Mouse (Mus musculus) thymus, adult 18-20 months (tissue): ENCODE results near the gene Urm1.
A peak's percentile ranks its signal among the peaks of the same experiment; 100 is the strongest.

ENCODE experiments used
- DNase-seq, 2 experiments: peaks; one replicate each; pipeline ENCODE4 v3.0.0; 2022; ENCODE audit warnings: mixed read lengths in 2 of 2

Gene Urm1

DNA sequence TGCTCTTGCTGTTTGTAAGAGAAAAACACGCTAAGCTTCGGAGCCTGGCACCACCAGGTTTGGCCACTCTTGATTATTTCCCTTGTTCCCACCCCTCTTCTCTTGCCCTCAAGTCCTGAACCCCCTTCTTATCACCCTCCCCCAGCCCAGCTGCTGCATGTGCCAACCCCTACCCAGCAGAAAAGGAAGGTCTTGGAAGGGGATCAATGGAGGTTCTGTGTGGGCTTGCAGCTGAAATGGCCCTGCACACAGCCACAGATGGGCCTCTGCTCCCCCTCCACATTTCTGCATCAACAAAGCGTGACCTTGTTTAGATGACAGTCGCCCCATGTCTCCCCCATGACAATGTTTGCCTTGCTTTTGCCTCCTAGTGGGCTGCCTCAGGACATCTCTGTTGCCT lies 11.2 kb downstream of the Urm1 start:
- no peak for DNase-seq

DNA sequence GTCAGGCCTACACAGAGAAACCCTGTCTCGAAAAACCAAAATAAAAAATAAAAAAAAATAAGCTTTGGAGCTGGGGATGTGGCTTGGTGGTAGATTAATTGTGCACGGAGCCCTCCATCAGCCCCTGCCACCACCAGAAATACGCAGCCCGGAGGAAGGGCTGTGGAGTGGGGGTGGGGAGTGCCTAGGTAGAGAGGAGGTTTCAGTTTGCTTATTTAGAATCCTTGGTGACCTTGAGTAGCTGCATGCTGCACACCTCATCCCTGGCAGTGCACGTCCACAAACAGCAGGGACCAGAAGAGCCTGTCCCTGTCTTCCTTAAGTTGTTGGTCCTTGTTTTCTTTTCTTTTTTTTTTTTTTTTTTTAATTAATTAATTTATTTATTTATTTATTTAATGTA lies 13.9 kb downstream of the Urm1 start:
- no peak for DNase-seq

DNA sequence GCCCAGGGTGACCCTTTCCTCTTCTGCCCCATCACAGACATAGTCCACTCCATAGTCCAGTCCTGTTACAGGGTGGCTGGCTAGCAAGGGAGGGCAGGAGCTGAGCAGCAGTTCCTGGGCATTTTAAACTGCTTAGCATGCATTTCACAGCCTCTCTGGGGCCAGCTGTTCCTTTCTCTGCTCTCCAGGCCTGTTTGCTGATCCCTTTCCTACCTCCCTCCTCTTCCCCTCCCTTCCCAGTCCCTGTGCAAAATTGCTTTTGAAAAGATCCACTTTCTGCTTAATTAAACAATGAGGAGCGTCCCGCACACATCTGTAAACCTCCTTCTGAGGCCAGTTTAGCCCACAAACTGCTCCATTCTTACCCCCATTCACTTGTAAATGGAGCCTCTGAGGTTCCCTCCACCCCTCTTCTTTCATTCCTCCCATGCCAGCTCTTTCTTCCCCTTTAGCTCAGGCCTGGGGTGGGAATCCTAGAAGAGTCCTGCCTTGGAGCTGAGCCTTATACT lies 15.6 kb downstream of the Urm1 start:
- DNase-seq: no peak

DNA sequence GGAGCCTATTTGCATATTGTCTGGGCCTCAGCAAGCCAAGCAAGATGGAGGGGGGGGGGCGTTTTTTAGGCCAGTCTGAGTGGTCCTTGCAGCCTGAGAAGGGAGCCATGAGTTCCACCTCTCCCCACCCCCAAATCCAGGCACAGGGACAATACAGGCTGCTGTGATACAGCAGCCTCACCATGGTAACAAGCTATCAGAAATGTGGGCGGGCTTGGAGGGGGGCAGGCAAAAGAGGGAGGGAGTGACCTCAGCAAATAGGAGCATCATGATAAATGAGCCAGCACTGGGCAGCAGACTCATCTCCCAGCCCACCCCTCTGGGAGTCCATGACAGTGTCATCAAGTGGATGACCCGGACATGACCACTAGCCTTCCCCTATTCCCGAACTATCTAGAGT lies 19.6 kb downstream of the Urm1 start:
- DNase-seq: no peak

DNA sequence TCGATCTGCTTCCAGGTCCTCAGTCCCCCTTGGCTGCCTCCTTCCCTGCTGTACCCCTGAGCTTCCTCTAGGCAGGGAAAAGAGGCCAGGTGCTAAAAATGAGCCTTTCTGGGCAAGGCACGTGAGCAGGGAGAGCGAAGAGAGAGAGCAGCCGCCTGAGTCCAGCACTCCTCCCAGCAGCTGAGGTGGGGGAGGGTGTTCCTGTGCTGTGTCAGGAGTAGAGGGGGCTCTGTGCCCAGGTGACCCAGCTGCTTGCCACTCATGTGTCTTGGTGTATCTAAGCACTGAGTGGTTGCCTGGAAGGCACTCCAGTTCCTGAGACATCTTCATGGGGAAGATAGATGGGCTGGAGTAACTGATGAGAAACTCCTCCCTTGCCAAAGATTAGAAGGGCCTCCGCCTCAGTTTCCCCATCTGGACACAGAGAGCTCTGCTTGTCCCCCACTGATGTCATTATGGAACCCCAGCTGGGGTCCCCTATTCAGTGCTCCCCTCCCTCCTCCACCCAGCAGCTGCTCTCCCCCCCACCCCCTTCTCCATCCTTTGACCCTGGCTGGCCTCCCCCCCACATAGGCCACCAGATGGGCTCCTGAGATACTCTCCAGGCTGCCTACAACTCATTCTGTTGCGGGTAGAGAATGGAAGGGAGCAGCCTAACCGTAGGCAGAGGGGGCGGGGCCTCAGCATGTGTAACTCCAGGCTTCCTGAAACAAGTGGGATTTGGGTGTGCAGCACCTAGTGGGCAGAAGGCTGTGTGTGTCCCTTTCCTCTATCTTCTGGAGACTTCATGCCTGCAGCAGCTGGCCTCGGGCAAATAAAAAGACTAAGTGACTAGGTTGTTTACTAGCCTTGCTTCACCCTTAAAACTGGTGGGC lies 23.6 kb downstream of the Urm1 start:
- DNase-seq: no peak

DNA sequence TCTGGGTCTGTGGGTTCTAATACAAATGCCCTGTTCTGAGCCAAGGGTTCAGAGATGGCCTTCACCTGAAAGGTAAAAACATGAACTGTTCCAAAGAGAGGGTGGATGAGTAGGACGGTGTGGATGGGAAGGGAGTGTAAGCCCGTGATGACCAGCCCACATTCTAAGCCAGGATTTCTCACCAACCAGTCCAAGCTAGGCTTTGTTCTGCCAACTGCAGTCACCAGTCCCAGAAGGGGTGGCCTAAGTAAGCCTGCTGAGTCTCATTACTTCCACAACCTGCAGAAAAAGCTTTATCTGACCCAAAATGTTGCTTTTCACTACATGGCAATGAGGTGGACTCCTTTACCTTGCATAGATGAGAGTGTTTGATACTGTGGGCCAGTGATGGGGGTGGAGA lies 24.2 kb downstream of the Urm1 start:
- no peak for DNase-seq

DNA sequence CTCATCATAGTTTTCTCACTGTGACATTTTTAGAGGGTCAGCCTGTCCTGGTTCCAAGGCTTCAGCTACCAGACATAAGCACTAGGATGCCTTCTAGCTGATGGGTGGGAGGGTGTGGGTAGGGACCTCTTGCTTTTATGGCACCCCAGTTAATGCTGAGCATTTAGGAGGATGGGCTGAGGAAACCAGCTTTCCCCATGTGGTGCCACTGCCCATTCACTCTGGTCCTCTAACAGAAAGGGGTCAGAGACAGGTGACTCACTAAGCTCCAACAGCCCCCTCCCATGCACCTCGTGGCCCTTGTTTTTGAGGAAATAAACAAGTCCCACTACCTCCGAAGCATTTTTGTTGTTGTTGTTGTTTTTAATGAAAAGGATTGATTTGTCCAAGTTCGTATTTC lies 24.8 kb downstream of the Urm1 start:
- DNase-seq: no peak

DNA sequence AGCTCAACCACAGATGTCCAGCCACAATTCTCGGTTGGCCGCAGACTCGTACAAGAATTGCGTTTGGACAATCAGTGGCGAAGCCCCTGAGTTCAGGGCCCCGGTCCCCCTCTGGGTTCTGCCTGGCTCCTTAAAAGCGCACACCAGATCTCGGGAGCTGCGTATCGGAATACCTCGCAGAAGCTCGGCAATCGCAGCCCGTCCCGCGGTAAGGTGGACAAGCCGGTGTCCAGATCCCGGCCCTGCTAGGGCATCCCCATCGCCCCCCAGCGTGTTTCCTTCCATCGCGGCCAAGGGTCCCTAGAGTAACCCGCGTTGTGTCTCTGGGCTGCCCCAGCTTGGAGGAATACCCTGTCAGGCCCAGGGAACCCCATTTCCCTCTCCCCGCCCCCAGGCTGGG lies 25.8 kb downstream of the Urm1 start:
- no peak for DNase-seq

DNA sequence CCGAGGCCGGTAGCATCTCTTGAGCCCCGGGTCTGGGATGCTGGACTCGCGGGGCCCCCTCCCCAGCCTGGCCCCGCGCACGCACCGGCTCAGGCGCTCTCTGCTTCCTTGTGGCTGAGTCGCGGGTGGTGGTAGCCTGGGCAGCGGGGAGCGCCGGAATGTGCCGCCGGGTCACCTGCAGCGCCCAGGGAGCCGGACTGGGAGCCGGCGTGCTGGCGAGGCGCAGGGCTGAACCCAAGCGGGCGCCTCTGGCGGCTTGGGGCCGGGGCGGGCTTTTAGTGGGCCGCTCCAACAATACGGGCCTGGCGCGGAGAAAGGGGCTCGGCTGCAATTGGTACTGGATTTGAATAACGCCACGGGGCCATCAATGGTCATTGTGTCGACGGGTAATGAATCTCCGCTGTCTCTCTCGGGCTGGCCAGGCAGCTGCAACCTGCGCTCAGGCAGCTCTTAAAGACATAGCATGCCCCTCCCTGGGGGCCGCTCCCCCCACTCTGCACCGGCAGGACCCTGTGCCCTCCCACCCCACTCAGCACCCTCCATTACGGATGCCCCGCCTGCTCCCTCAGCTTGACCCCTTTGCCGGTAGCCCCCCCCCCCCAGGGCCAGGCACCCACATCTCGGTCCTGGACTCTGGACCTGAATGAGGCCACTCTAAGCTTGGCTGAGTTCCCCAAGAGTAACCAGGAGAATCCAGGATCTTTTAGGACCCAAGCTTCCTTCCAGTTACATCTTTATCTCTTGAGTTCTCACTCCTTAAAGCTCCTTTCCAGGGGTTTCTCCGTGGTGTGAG lies 26.4 kb downstream of the Urm1 start:
- no peak for DNase-seq

DNA sequence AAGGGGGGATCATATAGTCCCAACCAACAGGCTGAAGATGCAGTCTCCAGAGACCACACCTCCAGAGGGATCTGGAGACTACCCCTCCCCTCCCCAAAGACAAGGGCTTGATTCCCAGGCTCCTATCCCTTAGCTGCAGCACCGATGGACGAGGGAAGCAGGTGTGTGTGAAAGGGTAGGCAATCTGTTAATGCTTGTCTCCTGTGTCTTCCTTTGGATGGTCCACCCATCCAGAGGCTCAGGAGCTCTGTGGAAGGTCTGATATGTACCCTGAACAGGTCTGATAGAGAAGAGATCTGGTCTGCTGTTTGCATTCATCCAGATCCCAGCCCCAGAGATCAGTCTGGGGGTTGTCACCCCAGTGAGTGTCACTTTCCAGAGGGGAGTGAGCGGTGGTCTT lies 27.0 kb downstream of the Urm1 start:
- DNase-seq: no peak

DNA sequence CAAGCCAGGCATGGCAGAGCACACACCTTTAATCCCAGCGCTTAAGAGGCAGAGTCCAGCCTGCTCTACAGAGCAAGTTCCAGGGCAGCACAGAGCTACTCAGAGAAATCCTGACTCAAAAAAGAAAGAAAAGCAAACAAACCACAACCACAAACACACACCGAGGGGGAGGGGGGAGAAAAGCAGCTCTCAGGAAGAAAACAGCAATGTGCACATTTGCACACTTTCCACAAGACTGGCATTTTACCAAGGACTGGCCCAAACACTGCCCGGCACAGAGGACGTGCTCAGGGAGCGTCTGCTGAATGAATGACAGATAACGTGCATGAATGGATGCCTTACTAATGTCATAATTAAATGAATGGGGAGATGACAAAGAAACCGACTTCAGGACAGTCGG lies 29.2 kb downstream of the Urm1 start:
- DNase-seq: no peak

DNA sequence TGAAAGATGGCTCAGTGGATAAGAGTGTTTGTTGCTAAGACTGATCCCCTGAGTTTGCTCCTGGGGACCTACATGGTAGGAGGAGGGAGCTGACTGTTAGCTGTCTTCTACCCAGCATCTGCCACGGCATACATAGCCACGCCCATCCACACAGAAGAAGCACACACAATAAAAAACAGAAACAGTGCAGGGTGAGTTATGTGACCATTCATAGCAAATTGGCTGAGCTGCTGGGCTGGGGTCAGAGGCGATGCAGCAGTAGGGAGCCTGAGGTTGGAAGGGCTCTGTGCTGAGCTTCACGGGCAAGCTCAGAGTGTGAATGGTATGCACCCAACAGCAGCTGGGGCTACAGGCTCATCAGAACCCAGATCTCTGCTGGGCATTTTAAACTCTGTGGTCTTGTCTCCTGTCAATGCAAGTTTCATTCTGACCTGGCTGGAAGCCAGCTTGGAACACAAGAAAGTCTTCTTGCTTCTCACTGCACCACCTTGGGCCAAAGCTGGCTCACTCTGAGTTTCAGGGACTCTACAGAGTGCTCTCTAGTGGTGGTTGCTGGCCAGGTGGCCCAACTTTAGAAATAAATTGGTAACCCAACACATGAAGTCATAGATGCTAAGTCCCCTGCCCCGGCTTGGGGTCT lies 30.1 kb downstream of the Urm1 start:
- no peak for DNase-seq

DNA sequence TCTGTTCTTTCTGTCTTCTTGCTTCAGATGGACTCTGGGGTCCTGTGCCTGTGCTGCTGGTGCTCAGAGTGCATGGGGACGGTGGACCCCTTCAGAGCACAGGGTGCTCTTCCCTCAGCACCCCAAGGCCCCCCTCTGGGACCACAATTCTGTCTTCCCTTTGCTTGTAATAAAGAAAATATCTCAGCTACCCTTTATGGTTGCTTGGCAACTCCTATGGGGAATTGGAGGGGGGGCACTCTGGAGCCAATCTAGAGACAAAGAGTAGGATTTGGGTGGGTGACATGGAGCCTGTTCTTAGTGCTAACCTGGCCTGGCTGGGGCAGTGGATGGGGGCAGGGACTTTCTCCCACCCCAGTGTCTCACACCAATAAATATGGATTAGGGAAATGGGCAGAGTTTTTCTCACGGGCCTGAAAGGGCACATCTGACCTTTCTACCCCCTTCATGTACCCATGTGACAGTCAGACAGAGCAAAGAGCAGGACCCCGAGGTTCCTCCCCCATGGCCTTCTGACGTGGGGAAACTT lies 33.1 kb downstream of the Urm1 start:
- DNase-seq: no peak

DNA sequence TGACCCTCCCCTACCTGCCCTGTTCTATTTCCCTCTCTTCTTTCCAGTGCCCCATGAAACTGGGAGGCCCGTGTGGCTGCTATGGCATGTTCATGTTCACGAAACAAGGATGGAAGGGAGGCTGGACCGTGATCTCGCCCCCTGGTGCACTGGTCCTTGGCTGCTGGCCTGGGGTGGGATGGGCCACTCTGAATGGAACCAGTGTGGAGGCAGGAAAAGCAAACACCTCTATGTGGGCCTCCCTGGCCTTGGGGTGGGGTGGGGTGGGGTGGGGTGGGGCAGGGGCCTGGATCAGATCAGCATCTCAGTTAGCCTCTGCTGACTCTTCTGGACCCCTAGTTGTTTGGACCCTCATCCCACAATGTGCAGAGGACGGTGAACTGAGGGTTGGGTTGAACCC lies 33.9 kb downstream of the Urm1 start:
- DNase-seq: no peak

DNA sequence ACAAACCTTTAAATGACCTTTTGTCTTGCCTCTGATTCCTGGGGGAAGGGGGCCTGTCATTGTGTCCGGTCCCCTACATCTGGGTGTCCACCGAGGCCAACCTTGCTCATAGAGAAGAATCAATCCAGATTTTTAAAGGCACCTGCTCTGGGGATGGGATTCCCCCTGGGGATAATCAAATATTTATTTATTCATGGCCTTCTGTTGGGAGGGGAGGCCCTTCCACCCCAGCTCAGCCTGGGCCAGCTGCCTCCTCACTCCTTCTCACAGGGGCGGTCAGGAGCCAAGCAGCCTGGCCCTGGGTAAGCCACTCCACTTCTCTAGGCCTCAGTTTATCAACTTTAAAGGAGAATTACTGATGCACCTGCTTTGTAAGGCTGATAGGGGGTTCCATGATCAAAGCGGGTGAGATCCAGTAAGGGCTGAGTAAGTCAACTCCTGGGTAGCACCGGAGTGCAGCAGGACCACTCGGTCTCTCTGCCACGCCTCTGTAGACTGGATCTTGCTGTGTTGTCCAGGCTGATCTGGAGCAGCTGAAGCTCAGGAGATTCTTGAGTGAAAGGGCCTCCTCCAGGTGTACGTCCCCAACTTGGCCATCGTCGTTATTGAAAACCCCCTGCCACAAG lies 35.8 kb downstream of the Urm1 start:
- no peak for DNase-seq

DNA sequence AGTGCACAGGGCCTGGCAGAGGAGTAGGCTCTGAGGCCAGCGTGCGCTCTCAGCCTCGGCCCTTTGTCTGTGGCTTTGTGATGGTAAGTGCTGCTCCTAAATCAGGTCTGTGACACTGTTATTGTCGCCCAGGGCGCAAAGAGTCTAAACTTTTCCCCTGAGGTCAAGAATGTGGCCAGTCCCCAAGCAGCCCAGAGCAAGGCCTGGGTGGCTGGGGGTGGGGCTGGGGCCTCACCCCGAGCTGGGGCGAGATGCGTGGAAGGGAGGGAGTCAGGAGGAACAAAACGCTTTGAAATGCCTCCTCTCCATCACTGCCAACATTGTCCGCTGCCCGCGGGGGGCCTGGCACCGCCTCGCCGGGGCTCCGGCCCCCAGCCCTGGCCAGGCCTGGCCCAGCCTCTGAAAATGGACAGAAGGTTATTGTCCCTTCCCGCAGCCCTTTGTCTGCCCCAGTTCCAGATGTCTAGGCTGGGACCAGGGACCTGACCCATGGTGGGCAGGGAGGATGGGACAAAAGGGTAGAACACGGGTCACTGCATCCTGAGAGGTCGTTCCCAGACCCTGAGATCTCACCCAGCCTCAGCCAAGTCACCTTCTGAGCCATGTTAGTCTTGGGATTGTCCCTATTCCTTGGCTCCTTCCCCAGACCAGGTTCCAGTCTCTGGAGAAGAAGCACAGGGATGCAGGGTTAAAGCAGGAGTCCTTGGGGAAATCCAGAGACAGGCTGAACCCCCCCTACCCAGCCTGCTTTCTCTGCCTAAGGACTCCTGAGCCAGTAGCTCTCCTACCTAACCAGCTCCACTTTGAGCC lies 36.8 kb downstream of the Urm1 start:
- no peak for DNase-seq

DNA sequence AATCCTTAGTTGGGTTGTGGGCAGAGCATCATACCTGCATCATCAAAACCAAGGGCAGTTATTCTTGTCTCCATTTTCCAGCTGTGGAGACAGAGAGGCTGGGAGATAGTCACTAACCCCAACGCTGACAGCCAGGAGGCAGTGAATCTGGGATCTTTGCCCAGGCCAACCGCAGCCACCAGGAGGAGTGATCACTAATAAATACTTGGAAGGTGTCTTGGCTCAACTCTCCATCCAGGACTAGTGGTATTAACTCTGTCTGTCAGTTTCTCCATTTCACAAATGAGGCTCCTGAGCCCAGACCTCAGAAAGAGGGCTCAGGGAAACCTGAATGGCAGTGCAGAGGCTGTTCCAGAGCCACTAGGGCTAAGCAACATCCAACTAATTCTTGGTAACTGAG lies 37.5 kb downstream of the Urm1 start:
- no peak for DNase-seq

DNA sequence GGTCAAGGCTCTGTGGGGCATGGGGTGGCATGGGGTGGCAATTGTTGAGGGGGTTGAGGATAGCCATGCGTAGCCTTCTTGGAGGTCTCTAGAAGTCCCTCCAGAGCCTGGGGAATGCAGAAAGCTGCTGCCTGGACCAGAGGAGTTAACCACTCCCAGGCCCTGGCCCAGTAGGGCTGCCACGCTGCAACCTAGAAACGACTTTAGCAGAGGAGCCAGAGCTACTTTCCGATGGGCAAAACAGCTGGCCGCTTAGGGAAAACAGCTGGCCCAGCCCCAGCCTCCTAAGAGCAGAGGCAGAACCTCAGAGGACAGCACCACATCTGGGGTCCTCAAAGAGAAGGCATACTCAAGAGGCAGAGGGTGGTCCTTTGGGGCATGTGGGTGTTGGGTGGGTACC lies 38.1 kb downstream of the Urm1 start:
- no peak for DNase-seq

DNA sequence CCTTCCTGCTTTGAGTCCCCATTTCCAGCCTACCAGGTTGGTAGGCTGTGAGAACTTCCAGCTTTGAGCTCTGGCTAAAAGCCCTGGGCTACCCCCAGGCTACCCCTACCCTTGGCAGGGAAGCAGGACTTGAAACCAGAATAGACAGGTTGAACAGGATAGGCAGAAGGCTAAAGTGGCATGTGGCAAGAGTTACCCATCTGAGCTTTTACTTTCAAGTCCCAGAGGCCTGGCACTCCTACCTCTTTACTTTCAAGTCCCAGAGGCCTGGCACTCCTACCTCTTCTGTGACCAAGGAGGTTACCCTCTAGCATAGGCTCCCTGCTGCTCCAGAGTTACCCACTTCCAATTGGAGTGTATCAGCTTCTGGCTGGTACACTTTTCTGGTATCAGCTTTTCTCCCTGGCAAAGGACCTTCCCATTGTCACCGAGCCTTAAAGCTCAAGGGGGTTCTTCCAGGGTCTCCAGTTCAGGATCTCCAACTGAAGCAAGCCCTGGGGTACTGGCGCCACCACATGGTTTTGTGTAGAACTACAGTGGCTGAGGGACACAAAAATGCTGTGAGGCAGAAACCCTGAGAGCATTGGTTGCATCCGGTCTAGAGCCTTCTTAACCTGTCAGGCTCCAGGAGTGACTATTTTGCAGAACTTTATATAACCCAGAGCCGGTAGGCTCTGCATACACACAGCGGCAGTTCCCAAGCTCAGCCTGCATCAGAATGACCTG lies 39.0 kb downstream of the Urm1 start:
- DNase-seq: peak; percentile 14 to 22

DNA sequence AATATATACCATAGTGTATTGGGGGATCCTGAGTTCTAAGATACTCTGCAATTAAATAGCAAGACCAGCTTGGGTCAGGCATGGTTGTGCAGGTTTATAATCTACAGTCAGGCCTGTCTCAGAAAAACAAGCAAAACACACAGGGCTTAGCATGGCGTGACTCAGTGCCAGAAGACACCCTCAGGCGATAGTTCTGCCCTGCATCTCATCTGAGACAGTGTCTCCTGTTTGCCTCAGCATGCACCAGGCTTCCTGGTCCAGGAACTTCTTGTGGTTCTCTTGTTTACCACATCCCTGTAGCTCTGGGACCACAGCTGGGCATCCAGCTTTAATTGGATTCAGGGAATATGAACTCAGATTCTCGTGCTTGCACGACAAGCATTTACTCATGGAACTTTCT lies 45.2 kb downstream of the Urm1 start:
- no peak for DNase-seq

DNA sequence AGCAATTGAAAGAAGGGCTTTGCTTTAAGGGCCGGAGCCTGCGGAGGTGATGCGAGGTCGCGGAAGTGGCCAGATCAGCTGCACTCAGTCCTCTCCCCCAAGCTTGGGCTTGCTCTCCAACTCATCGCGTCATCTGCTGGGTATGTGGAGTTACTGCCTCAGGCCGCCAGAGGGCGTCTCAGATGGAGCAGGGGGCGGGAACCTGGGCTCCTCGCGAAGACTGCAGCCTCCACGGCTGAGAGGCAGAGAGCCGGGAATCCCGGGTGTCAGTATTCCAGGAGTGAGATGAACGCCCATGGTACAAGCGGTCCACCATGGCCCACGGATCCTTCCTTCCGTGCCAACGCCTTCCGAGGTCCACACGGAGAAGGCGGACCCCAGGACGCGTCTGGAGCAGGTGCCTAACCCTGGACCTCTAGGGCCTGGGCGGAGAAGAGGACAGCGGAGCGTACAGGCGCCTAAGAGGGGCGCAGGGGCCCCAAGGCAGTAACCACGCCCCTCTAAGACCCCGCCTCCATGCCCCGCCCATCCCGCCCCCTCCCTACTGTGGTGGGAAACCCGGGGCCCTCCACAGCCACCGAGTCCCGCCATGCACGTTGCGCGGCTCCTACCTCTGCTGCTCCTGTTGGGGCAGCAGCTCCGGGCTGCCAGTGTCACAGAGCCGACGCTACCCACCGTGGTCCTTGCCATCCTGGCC lies 49.2 kb downstream of the Urm1 start, which contains the start of gene Cercam:
Gene Cercam, plus strand, starts transcription at position 216 of the 697 bp plus-strand sequence.
- DNase-seq: peak; percentile 71 to 79
